Mouse (Mus musculus): ENCODE data around the gene Meis2.

- no peak for TF ChIP-seq POLR2A (IDR thresholded peaks at IDR 0.05; ENCODE audit: borderline replicate concordance, extremely low read depth, insufficient read depth, insufficient read length, poor library complexity, severe bottlenecking)
- TF ChIP-seq CTCF (IDR thresholded peaks at IDR 0.05; ENCODE audit: borderline replicate concordance, extremely low read depth, insufficient read depth, insufficient read length), result no peak
Measured at GRCm38 (mm10) chr2:116010469-116010868, 55.2 kb downstream of the Meis2 start.
